Mouse (Mus musculus) kidney, embryonic 14.5 days (tissue): ENCODE data around the gene Gpr180. TPM values are rescaled to one million over a fixed set of nuclear protein-coding genes. Genes with fewer than 3 reads are reported as not detected.

Experiments
- ATAC-seq: fragments of 200-750 bp; cut with Nextera tagmentation; 2 replicates; pipeline ENCODE4 v1.8.0; 2017; ENCODE audit warnings: moderate number of reproducible peaks, mild to moderate bottlenecking, moderate TSS enrichment, moderate library complexity; ENCODE audit not compliant: low FRiP score, low TSS enrichment
- H3K27ac ChIP-seq: fragments of 300-500 bp; sonication (generic); 2 replicates; pipeline ENCODE4 v1.5.1; 2014; ENCODE audit warnings: low read depth, mild to moderate bottlenecking, low read length, moderate library complexity, mixed read lengths
- H3K27me3 ChIP-seq: fragments of 300-500 bp; sonication (generic); 2 replicates; pipeline ENCODE4 v1.6.1; 2014; ENCODE audit warnings: mild to moderate bottlenecking, low read length; ENCODE audit not compliant: control insufficient read depth, insufficient read depth
- H3K36me3 ChIP-seq: fragments of 300-500 bp; sonication (generic); 2 replicates; pipeline ENCODE4 v1.6.1; 2014; ENCODE audit warnings: low read length, mixed read lengths; ENCODE audit not compliant: control insufficient read depth, insufficient read depth
- H3K4me1 ChIP-seq: fragments of 300-500 bp; sonication (generic); 2 replicates; pipeline ENCODE4 v1.6.1; 2014; ENCODE audit warnings: low read length, mixed read lengths; ENCODE audit not compliant: control insufficient read depth, insufficient read depth
- H3K4me2 ChIP-seq: fragments of 300-500 bp; sonication (generic); replicated peaks from 2 replicates; pipeline ENCODE4 v1.6.1; 2014; ENCODE audit warnings: low read depth, mild to moderate bottlenecking, low read length
- H3K4me3 ChIP-seq: fragments of 300-500 bp; sonication (generic); 2 replicates; pipeline ENCODE4 v1.5.1; 2014; ENCODE audit warnings: mild to moderate bottlenecking, low read length
- H3K9ac ChIP-seq: fragments of 300-500 bp; sonication (generic); 2 replicates; pipeline ENCODE4 v1.6.1; 2014; ENCODE audit warnings: low read depth, mild to moderate bottlenecking, low read length, moderate library complexity
- H3K9me3 ChIP-seq: fragments of 300-500 bp; sonication (generic); 2 replicates; pipeline ENCODE4 v1.6.1; 2016; ENCODE audit warnings: low read length; ENCODE audit not compliant: control insufficient read depth
- WGBS: fragments of 180-500 bp; shearing (Covaris S2); extraction: QIAGEN DNeasy Blood & Tissue Kit; methylation state at CpG from one replicate; pipeline ENCODE4 v1.1.7; 2014; 5-methylcytosine and 5-hydroxymethylcytosine counted together
- polyA plus RNA-seq: library from polyadenylated mRNA; unstranded; fragments of >200 nt; fragmentation: Nextera tagmentation; extraction: Ambion mirVana; gene quantifications from 2 replicates; pipeline ENCODE4 v1.2.1, GENCODE M21; 2014

Gpr180 gene
- polyA plus RNA-seq, 1 experiment from 2014 or later = 55.5 TPM

- no peaks in the 10 kb centered on the region; the same call in 1 of the 2 replicates for H3K27me3 ChIP-seq
- ATAC-seq = no peak
- no peak overlapping the region for H3K27ac ChIP-seq
- H3K4me1 ChIP-seq = no peaks in the 10 kb centered on the region
- no peak overlapping the region for H3K4me3 ChIP-seq
- H3K9ac ChIP-seq = no peak overlapping the region
- H3K4me2 ChIP-seq = no peak overlapping the region
- no peaks in the 10 kb centered on the region for H3K36me3 ChIP-seq
- 77% methylated on average over 15 of the region's 15 CpGs for WGBS
- H3K9me3 ChIP-seq = peaks cover 2% of the 10 kb centered on the region; the same call in 1 of the 2 replicates
Observed at GRCm38 (mm10) chr14:118212188-118212804, 75.3 kb downstream of the Gpr180 start.

Other genes with a start within 250 kb of the Gpr180 start
- gene Dct, start 84.9 kb upstream of the Gpr180 start, polyA plus RNA-seq = 1.4 and 1.8 TPM in 2 replicates
- 33.0 and 35.3 TPM in 2 replicates for gene Tgds, start 4.4 kb upstream of the Gpr180 start, polyA plus RNA-seq
- gene Sox21, start 99.9 kb downstream of the Gpr180 start, polyA plus RNA-seq = 0.09 TPM in 1 of 2 replicates, not detected in the other
- not detected in 2 replicates for gene Gm9376, start 129.8 kb downstream of the Gpr180 start, polyA plus RNA-seq